Mouse (Mus musculus) cortical plate, adult 2 months (tissue): ENCODE measurements around the gene Nbea.

Experiments
- CTCF ChIP-seq: fragments of 200-500 bp; IDR thresholded peaks from 2 replicates; pipeline ENCODE4 v1.5.1; 2011; ENCODE audit warnings: mild to moderate bottlenecking, control low read depth, low read length; ENCODE audit not compliant: insufficient read depth; ENCODE audit errors: extremely low read depth
- POLR2A ChIP-seq: fragments of 200-500 bp; IDR thresholded peaks from 2 replicates; pipeline ENCODE4 v1.6.1; 2011; ENCODE audit warnings: mild to moderate bottlenecking, low read length, control low read depth; ENCODE audit not compliant: insufficient read depth; ENCODE audit errors: extremely low read depth

- TF ChIP-seq CTCF, result no peak
- no peak for TF ChIP-seq POLR2A
Measured at GRCm38 (mm10) chr3:55816096-55816495, 367.4 kb downstream of the Nbea start.
